Mouse (Mus musculus) lung, postnatal 0 days (tissue): Measurements from ENCODE around the gene Tcl1b3.

ENCODE experiments used
- CTCF ChIP-seq: IDR thresholded peaks from 2 replicates; pipeline ENCODE4 v1.5.1; 2016; ENCODE audit warnings: antibody characterized with exemption, mild to moderate bottlenecking
- EP300 ChIP-seq: IDR thresholded peaks from 2 replicates; pipeline ENCODE4 v1.6.1; 2016; ENCODE audit warnings: antibody characterized with exemption, mild to moderate bottlenecking, control low read depth

- no peak for TF ChIP-seq CTCF
- no peak for TF ChIP-seq EP300
Measured at GRCm38 (mm10) chr12:105159390-105159789, 31.5 kb upstream of the Tcl1b3 start, which contains the start of gene Tcl1b1.
